Mouse (Mus musculus): ENCODE measurements around the gene Zfp146. TPM values are rescaled to one million over a fixed set of nuclear protein-coding genes. Genes with fewer than 3 reads are reported as not detected.
A peak's percentile ranks its signal among the peaks of the same experiment; 100 is the strongest.
"Not testable (repeated sequence)": the region's sequence is repeated elsewhere in the genome, so short reads cannot be mapped to it uniquely, and the experiment has no call there.

Zfp146 gene
- polyA plus RNA-seq, 1 experiment from 2014 or later = 3.1 TPM

- Histone ChIP-seq H3K36me3 (replicated peaks; ENCODE audit: insufficient read depth, low read length) (peaks cover 30% of the 10 kb centered on the region), H3K9me3 (ENCODE audit: low read length) (no peaks in the 10 kb centered on the region), H3K27ac (ENCODE audit: low read depth) (no peak within 1 kb of the TSS), H3K9ac (replicated peaks) (0 out of 2 replicates have a peak within 1 kb of the TSS, but pooled peaks have one; percentile 0), H3K27me3 (ENCODE audit: insufficient read depth, low read length) (no peaks in the 10 kb centered on the region), H3K4me3 (ENCODE audit: low read depth, low read length) (peak within 1 kb of the TSS; percentile 38), H3K4me2 (ENCODE audit: low read depth, low read length) (peak within 1 kb of the TSS; percentile 77), H3K4me1 (ENCODE audit: insufficient read depth) (peaks cover 6% of the 10 kb centered on the region)
- DNase-seq (peak; percentile 89), ATAC-seq (peak; percentile 86)
- WGBS (ENCODE audit: insufficient replicate concordance) = under 1% methylated on average over 11 of the region's 11 CpGs
- TF ChIP-seq CTCF (IDR thresholded peaks at IDR 0.05; ENCODE audit: low read depth) (no peak), EP300 (IDR thresholded peaks at IDR 0.05; ENCODE audit: low read depth) (no peak)
Observed at GRCm38 (mm10) chr7:30183879-30184289, 14.3 kb upstream of the Zfp146 start, which contains the start of gene Cox7a1. TSS of gene Cox7a1 (plus strand) at chr7:30184144.

GRCm38 (mm10) chr7:30183189-30183588 lies 13.6 kb upstream of the Zfp146 start:
- H3K27me3 ChIP-seq (ENCODE audit: insufficient read depth, low read length); H3K9me3 ChIP-seq (ENCODE audit: low read length); H3K4me3 ChIP-seq (ENCODE audit: low read depth, low read length); H3K27ac ChIP-seq (ENCODE audit: low read depth); ATAC-seq; H3K9ac ChIP-seq (replicated peaks); DNase-seq; H3K4me1 ChIP-seq (ENCODE audit: insufficient read depth): not testable (repeated sequence)
- H3K4me2 ChIP-seq (ENCODE audit: low read depth, low read length) = peak overlapping the region; percentile 77; the same call in 1 of the 2 replicates
- H3K36me3 ChIP-seq (replicated peaks; ENCODE audit: insufficient read depth, low read length) = peaks cover 23% of the 10 kb centered on the region
- WGBS (ENCODE audit: insufficient replicate concordance) = 68% methylated on average over 7 of the region's 7 CpGs

- not testable (repeated sequence) for ATAC-seq; H3K27ac ChIP-seq (ENCODE audit: low read depth)
- 90% methylated on average over 9 of the region's 10 CpGs for WGBS (ENCODE audit: insufficient replicate concordance)
Observed at GRCm38 (mm10) chr7:30181929-30182328, 12.4 kb upstream of the Zfp146 start.

DNA sequence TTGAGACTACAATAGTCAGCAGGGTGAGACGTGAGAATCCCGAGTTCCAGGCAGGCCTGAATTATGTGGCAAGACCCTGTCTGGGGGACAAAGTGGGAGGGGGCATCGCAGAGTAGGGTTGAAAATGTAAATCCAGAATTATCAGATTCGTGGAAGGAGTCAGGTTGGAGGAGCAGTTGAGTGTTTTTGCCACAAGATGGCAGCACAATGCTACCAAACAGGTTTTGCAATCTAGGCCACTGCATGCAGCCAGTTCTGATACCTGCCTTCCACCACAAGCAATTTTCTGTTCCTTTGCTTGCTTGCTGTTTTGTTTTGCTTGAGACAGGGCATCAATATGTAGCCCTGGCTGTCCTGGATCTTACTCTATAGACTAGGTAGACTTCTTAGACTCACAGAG lies 11.8 kb upstream of the Zfp146 start:
- Histone ChIP-seq H3K27ac (ENCODE audit: low read depth) (no peak overlapping the region), H3K36me3 (replicated peaks; ENCODE audit: insufficient read depth, low read length) (peaks cover 11% of the 10 kb centered on the region), H3K4me1 (ENCODE audit: insufficient read depth) (peaks cover 6% of the 10 kb centered on the region), H3K27me3 (ENCODE audit: insufficient read depth, low read length) (no peaks in the 10 kb centered on the region), H3K4me3 (ENCODE audit: low read depth, low read length) (no peak overlapping the region), H3K9ac (replicated peaks) (no peak overlapping the region), H3K4me2 (ENCODE audit: low read depth, low read length) (no peak overlapping the region), H3K9me3 (ENCODE audit: low read length) (no peaks in the 10 kb centered on the region)
- TF ChIP-seq EP300 (IDR thresholded peaks at IDR 0.05; ENCODE audit: low read depth) (no peak), CTCF (IDR thresholded peaks at IDR 0.05; ENCODE audit: low read depth) (peak; percentile 96)
- 2% methylated on average over 4 of the region's 4 CpGs for WGBS (ENCODE audit: insufficient replicate concordance)
- ATAC-seq = peak; percentile 30; the same call in 1 of the 2 replicates
- peak; percentile 80 for DNase-seq

More at GRCm38 (mm10) chr7:30181929-30182328, 12.4 kb upstream of the Zfp146 start:
- not testable (repeated sequence) for H3K27me3 ChIP-seq (ENCODE audit: insufficient read depth, low read length); H3K4me3 ChIP-seq (ENCODE audit: low read depth, low read length); H3K4me2 ChIP-seq (ENCODE audit: low read depth, low read length); H3K9ac ChIP-seq (replicated peaks); DNase-seq; H3K9me3 ChIP-seq (ENCODE audit: low read length); H3K4me1 ChIP-seq (ENCODE audit: insufficient read depth)
- peaks cover 17% of the 10 kb centered on the region for H3K36me3 ChIP-seq (replicated peaks; ENCODE audit: insufficient read depth, low read length)

DNA sequence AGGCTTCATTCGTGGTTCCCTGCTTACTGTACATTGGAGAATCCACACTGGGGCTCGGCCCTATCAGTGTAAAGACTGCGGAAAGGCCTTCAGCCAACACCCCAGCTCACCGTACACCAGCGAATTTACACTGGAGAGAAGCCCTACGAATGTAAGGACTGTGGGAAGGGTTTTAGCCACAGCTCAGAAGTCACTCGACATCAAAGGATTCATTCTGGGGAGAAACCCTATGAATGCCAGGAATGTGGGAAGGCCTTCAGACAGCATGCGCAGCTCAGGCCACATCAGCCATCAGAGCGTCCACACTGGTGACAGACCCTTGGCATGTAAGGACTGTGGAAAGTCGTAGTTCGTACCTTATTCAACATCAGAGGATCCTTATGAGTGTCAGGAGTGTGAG lies 8.7 kb upstream of the Zfp146 start:
- Histone ChIP-seq H3K9ac (replicated peaks) (no peak overlapping the region), H3K4me1 (ENCODE audit: insufficient read depth) (no peaks in the 10 kb centered on the region), H3K36me3 (replicated peaks; ENCODE audit: insufficient read depth, low read length) (peaks cover 6% of the 10 kb centered on the region; the same call in 1 of the 2 replicates), H3K27ac (ENCODE audit: low read depth) (no peak overlapping the region), H3K4me3 (ENCODE audit: low read depth, low read length) (no peak overlapping the region), H3K27me3 (ENCODE audit: insufficient read depth, low read length) (no peaks in the 10 kb centered on the region), H3K4me2 (ENCODE audit: low read depth, low read length) (no peak overlapping the region), H3K9me3 (ENCODE audit: low read length) (no peaks in the 10 kb centered on the region)
- ATAC-seq = no peak
- WGBS (ENCODE audit: insufficient replicate concordance) = 81% methylated on average over 11 of the region's 11 CpGs
- no peak for DNase-seq
- TF ChIP-seq EP300 (IDR thresholded peaks at IDR 0.05; ENCODE audit: low read depth) = no peak
- TF ChIP-seq CTCF (IDR thresholded peaks at IDR 0.05; ENCODE audit: low read depth) = no peak

DNA sequence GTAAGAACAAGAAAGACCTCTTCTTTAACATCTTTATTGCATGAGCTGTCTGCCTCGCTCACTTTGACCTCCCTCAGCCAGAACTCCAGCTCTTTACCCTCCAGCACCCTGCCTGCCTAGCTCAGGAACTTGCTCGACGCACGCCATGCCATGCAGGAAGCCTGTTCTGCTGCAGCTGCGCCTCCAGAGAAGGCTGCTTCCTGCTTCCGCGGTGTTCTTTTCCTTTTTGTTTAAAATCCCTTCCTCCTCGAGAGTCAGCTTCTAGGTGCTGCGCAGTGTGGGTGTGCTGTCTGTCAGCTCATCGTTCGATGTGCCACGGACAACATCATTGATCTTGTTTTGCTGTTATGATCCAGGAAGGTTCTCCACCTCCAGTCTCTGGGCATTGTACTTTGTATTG lies 6.9 kb upstream of the Zfp146 start:
- Histone ChIP-seq H3K4me3 (ENCODE audit: low read depth, low read length) (no peak overlapping the region), H3K4me1 (ENCODE audit: insufficient read depth) (no peaks in the 10 kb centered on the region), H3K36me3 (replicated peaks; ENCODE audit: insufficient read depth, low read length) (peaks cover 6% of the 10 kb centered on the region; the same call in 1 of the 2 replicates), H3K9ac (replicated peaks) (no peak overlapping the region), H3K27ac (ENCODE audit: low read depth) (no peak overlapping the region), H3K27me3 (ENCODE audit: insufficient read depth, low read length) (no peaks in the 10 kb centered on the region), H3K4me2 (ENCODE audit: low read depth, low read length) (0 out of 2 replicates have a peak overlapping the region, but pooled peaks have one; percentile 4), H3K9me3 (ENCODE audit: low read length) (no peaks in the 10 kb centered on the region)
- ATAC-seq = no peak
- TF ChIP-seq CTCF (IDR thresholded peaks at IDR 0.05; ENCODE audit: low read depth) (no peak), EP300 (IDR thresholded peaks at IDR 0.05; ENCODE audit: low read depth) (no peak)
- WGBS (ENCODE audit: insufficient replicate concordance) = 55% methylated on average over 12 of the region's 12 CpGs
- no peak for DNase-seq
